Mouse (Mus musculus): ENCODE measurements around the gene Mak. TPM values are rescaled to one million over a fixed set of nuclear protein-coding genes. Genes with fewer than 3 reads are reported as not detected.

Gene Mak
- total and polyA plus RNA-seq, 3 experiments = not detected

- no peak overlapping the region for H3K4me3 ChIP-seq (replicated peaks in 1 of 3; ENCODE audit: low read depth in 2 of 3, low read length in 2 of 3, poor library complexity in 1 of 3)
- no peak overlapping the region for H3K4me2 ChIP-seq (ENCODE audit: insufficient read depth, low read depth, poor library complexity, severe bottlenecking)
- in situ Hi-C loops (cut with MboI; ENCODE audit: low pct_ligation_motif_present, low pct_unique_long_range_greater_than_20kb, low sequenced_read_pairs) = loop anchor here (25.0 kb wide), 2 partner anchors 228 to 578 kb away; partner anchors contain the start of gene Smim13
- H3K27ac ChIP-seq (ENCODE audit: insufficient read depth, low read depth) = no peak overlapping the region
- dilution Hi-C loops (cut with MboI; ENCODE audit: extremely low pct_ligation_motif_present, extremely low pct_unique_long_range_greater_than_20kb, low sequenced_read_pairs) = no loop called here
- H3K36me3 ChIP-seq (replicated peaks in 1 of 2; ENCODE audit: control insufficient read depth in 1 of 2, insufficient read depth in 1 of 2, low read length in 1 of 2) = peaks cover 74 to 94% of the 10 kb centered on the region in 2 experiments
- H3K9me3 ChIP-seq (replicated peaks; ENCODE audit: low read length) = no peaks in the 10 kb centered on the region
- no peak overlapping the region for H3K9ac ChIP-seq (ENCODE audit: insufficient read depth, low read depth)
- no peaks in the 10 kb centered on the region; a peak in 1 of 4 replicates for H3K4me1 ChIP-seq (ENCODE audit: control insufficient read depth in 1 of 2, insufficient read depth in 2 of 2)
- no peak for TF ChIP-seq IRF4 (IDR thresholded peaks at IDR 0.05; ENCODE audit: low read depth, low read length)
- no peak for TF ChIP-seq MAZ (IDR thresholded peaks at IDR 0.05; ENCODE audit: low read depth, low read length)
- 0 out of 4 replicates have a peak, but pooled peaks of 1 of the 2 experiments have one; percentile 6 for TF ChIP-seq CTCF (conservative IDR thresholded peaks at IDR 0.05 in 1 of 2, IDR thresholded peaks at IDR 0.05 in 1 of 2; ENCODE audit: low read depth in 2 of 2, low read length in 2 of 2)
- no peak for TF ChIP-seq MYC (IDR thresholded peaks at IDR 0.05; ENCODE audit: low read depth, low read length)
- peaks cover 8% of the 10 kb centered on the region for H3K79me2 ChIP-seq (replicated peaks; ENCODE audit: control insufficient read depth, extremely low read depth, insufficient read depth, poor library complexity, severe bottlenecking)
- no peak for DNase-seq (ENCODE audit: extremely low read depth)
- no peaks in the 10 kb centered on the region for H3K27me3 ChIP-seq (replicated peaks)
These were observed 70.6 kb downstream of the Mak start for GRCm38 (mm10) chr13:41008946-41009345.

GRCm38 (mm10) chr13:41008271-41008670, 71.2 kb downstream of the Mak start:
- Histone ChIP-seq H3K9me3 (replicated peaks; ENCODE audit: low read length) (no peaks in the 10 kb centered on the region), H3K36me3 (replicated peaks in 1 of 2; ENCODE audit: control insufficient read depth in 1 of 2, insufficient read depth in 1 of 2, low read length in 1 of 2) (peaks cover 70 to 95% of the 10 kb centered on the region in 2 experiments), H3K4me3 (replicated peaks in 1 of 3; ENCODE audit: low read depth in 2 of 3, low read length in 2 of 3, poor library complexity in 1 of 3) (no peak overlapping the region), H3K4me1 (ENCODE audit: control insufficient read depth in 1 of 2, insufficient read depth in 2 of 2) (peaks cover 0 to under 1% of the 10 kb centered on the region in 2 experiments; a peak in 1 of 4 replicates), H3K27me3 (replicated peaks) (no peaks in the 10 kb centered on the region), H3K79me2 (replicated peaks; ENCODE audit: control insufficient read depth, extremely low read depth, insufficient read depth, poor library complexity, severe bottlenecking) (peaks cover 14% of the 10 kb centered on the region), H3K27ac (ENCODE audit: insufficient read depth, low read depth) (no peak overlapping the region), H3K9ac (ENCODE audit: insufficient read depth, low read depth) (no peak overlapping the region), H3K4me2 (ENCODE audit: insufficient read depth, low read depth, poor library complexity, severe bottlenecking) (no peak overlapping the region)
- TF ChIP-seq POLR2AphosphoS2 (IDR thresholded peaks at IDR 0.05; ENCODE audit: low read depth, low read length) (no peak), NRF1 (IDR thresholded peaks at IDR 0.05; ENCODE audit: low read depth, low read length) (no peak), ELF1 (IDR thresholded peaks at IDR 0.05; ENCODE audit: low read depth, low read length) (no peak), NELFE (IDR thresholded peaks at IDR 0.05; ENCODE audit: low read depth, low read length) (no peak), EP300 (IDR thresholded peaks at IDR 0.05; ENCODE audit: low read length) (no peak), IRF4 (IDR thresholded peaks at IDR 0.05; ENCODE audit: low read depth, low read length) (no peak), ZNF384 (IDR thresholded peaks at IDR 0.05; ENCODE audit: low read depth, low read length) (no peak), RAD21 (IDR thresholded peaks at IDR 0.05; ENCODE audit: low read depth, low read length) (no peak), SIN3A (IDR thresholded peaks at IDR 0.05; ENCODE audit: low read length) (no peak)
- in situ Hi-C loops (cut with MboI; ENCODE audit: low pct_ligation_motif_present, low pct_unique_long_range_greater_than_20kb, low sequenced_read_pairs) (loop anchor here (25.0 kb wide), 2 partner anchors 229 to 579 kb away; partner anchors contain the start of gene Smim13), dilution Hi-C loops (cut with MboI; ENCODE audit: extremely low pct_ligation_motif_present, extremely low pct_unique_long_range_greater_than_20kb, low sequenced_read_pairs) (no loop called here)
- no peak for DNase-seq (ENCODE audit: extremely low read depth)

DNA sequence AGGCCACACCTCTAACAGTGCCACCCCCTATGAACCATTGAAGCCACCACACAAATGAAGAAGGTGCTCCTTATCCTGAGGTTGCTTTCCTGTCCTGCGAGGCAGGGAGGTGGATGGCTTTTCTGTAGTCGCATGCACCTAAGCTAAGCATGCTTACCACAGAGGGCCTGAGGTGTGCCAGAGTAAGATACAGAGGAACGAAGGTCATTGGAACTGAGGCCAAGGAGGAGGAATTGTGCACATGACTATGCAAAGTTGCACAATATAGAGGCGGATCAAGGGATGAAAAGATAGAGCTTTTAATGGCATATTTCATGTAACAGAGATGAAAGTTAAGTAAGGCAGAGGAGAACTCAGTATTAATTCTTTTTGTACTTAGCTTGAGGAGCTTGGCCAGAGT, 73.3 kb downstream of the Mak start:
- Histone ChIP-seq H3K4me2 (ENCODE audit: insufficient read depth, low read depth, poor library complexity, severe bottlenecking) (no peak overlapping the region), H3K4me3 (replicated peaks in 1 of 3; ENCODE audit: low read depth in 2 of 3, low read length in 2 of 3, poor library complexity in 1 of 3) (no peak overlapping the region), H3K4me1 (ENCODE audit: control insufficient read depth in 1 of 2, insufficient read depth in 2 of 2) (peaks cover 3 to 13% of the 10 kb centered on the region in 2 experiments; a peak in 3 of 4 replicates), H3K27ac (ENCODE audit: insufficient read depth, low read depth) (no peak overlapping the region), H3K27me3 (replicated peaks) (no peaks in the 10 kb centered on the region), H3K9me3 (replicated peaks; ENCODE audit: low read length) (no peaks in the 10 kb centered on the region), H3K36me3 (replicated peaks in 1 of 2; ENCODE audit: control insufficient read depth in 1 of 2, insufficient read depth in 1 of 2, low read length in 1 of 2) (peaks cover 56 to 83% of the 10 kb centered on the region in 2 experiments), H3K9ac (ENCODE audit: insufficient read depth, low read depth) (no peak overlapping the region), H3K79me2 (replicated peaks; ENCODE audit: control insufficient read depth, extremely low read depth, insufficient read depth, poor library complexity, severe bottlenecking) (peaks cover 32% of the 10 kb centered on the region)
- in situ Hi-C loops (cut with MboI; ENCODE audit: low pct_ligation_motif_present, low pct_unique_long_range_greater_than_20kb, low sequenced_read_pairs) (loop anchor here (25.0 kb wide), 2 partner anchors 231 to 581 kb away; partner anchors contain the start of gene Smim13), dilution Hi-C loops (cut with MboI; ENCODE audit: extremely low pct_ligation_motif_present, extremely low pct_unique_long_range_greater_than_20kb, low sequenced_read_pairs) (no loop called here)
- TF ChIP-seq TBP (conservative IDR thresholded peaks at IDR 0.05; ENCODE audit: low read depth, low read length) = no peak
- TF ChIP-seq GABPA (IDR thresholded peaks at IDR 0.05; ENCODE audit: insufficient replicate concordance, low read depth, low read length) = no peak
- no peak for TF ChIP-seq TCF12 (IDR thresholded peaks at IDR 0.05; ENCODE audit: low read depth, low read length)
- no peak for TF ChIP-seq MEF2A (IDR thresholded peaks at IDR 0.05; ENCODE audit: borderline replicate concordance, low read depth, low read length)
- TF ChIP-seq NRF1 (IDR thresholded peaks at IDR 0.05; ENCODE audit: low read depth, low read length) = no peak
- TF ChIP-seq NELFE (IDR thresholded peaks at IDR 0.05; ENCODE audit: low read depth, low read length) = no peak
- TF ChIP-seq MAZ (IDR thresholded peaks at IDR 0.05; ENCODE audit: low read depth, low read length) = no peak
- TF ChIP-seq ETS1 (conservative IDR thresholded peaks at IDR 0.05; ENCODE audit: low read depth, low read length) = no peak
- TF ChIP-seq JUN (IDR thresholded peaks at IDR 0.05; ENCODE audit: insufficient read depth, low read depth, low read length) = no peak
- no peak for TF ChIP-seq CTCF (conservative IDR thresholded peaks at IDR 0.05 in 1 of 2, IDR thresholded peaks at IDR 0.05 in 1 of 2; ENCODE audit: low read depth in 2 of 2, low read length in 2 of 2)
- no peak for TF ChIP-seq EP300 (IDR thresholded peaks at IDR 0.05; ENCODE audit: low read length)
- TF ChIP-seq ZKSCAN1 (IDR thresholded peaks at IDR 0.05; ENCODE audit: borderline replicate concordance, low read depth, low read length) = no peak
- no peak for TF ChIP-seq CHD2 (IDR thresholded peaks at IDR 0.05; ENCODE audit: low read length)
- no peak for TF ChIP-seq ZMIZ1 (IDR thresholded peaks at IDR 0.05; ENCODE audit: low read depth, low read length)
- DNase-seq (ENCODE audit: extremely low read depth) = no peak
